Mouse (Mus musculus): Measurements from ENCODE around the gene Sostdc1. TPM values are rescaled to one million over a fixed set of nuclear protein-coding genes. Genes with fewer than 3 reads are reported as not detected.

The Sostdc1 gene
- 0.01 and 0.05 TPM in 2 replicates for polyA plus RNA-seq (2012; rRNA removed)

DNA sequence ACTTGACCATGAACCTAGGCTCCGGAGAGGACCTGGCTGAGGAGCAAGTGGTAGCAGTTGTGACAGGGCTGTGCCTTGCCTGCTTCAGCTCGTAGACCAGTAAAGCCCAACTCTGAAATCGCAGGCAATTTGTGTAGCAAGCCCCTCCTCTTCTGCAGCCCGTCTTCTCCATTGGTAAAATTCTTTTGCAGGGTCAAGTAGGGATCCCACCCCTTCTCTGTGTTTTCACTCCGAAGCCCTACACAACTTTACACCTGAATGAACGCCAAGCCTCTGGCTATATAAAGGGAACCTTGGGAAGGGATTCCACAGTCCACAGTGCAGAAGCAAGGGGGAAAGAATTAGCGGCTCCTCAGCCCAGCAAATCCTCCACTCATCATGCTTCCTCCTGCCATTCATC is at the start of gene Sostdc1:
TSS of gene Sostdc1 (plus strand) at position 224 of the 400 bp plus-strand sequence.

Other genes starting within 250 kb of the Sostdc1 start
- gene Ankmy2, start 157.0 kb upstream of the Sostdc1 start, polyA plus RNA-seq (2012; rRNA removed): 4.5 and 4.9 TPM in 2 replicates
- 29.1 and 32.0 TPM in 2 replicates for gene Bzw2, start 156.1 kb upstream of the Sostdc1 start, polyA plus RNA-seq (2012; rRNA removed)
- gene Lrrc72, start 60.7 kb upstream of the Sostdc1 start, polyA plus RNA-seq (2012; rRNA removed): not detected in 2 replicates
- 0.71 and 0.73 TPM in 2 replicates for gene Ispd, start 67.3 kb downstream of the Sostdc1 start, polyA plus RNA-seq (2012; rRNA removed)
- gene D630036H23Rik, start 68.0 kb downstream of the Sostdc1 start, polyA plus RNA-seq (2012; rRNA removed): 0.12 and 0.17 TPM in 2 replicates